Mouse (Mus musculus) limb, embryonic 12.5 days (tissue): ENCODE results near the gene Mok. TPM values are rescaled to one million over a fixed set of nuclear protein-coding genes. Genes with fewer than 3 reads are reported as not detected.

Experiments
- ATAC-seq: fragments of 200-750 bp; cut with Nextera tagmentation; 2 replicates; pipeline ENCODE4 v1.8.0; 2017; ENCODE audit warnings: low read depth, moderate TSS enrichment; ENCODE audit not compliant: insufficient number of reproducible peaks, insufficient read depth, low FRiP score, low TSS enrichment
- H3K27ac ChIP-seq: fragments of 300-500 bp; sonication (generic); 2 replicates; pipeline ENCODE4 v1.5.1; 2016; ENCODE audit warnings: mild to moderate bottlenecking, moderate library complexity
- H3K27me3 ChIP-seq: fragments of 300-500 bp; sonication (generic); 2 replicates; pipeline ENCODE4 v1.6.1; 2016; ENCODE audit warnings: mild to moderate bottlenecking, moderate library complexity
- H3K36me3 ChIP-seq: fragments of 300-500 bp; sonication (generic); 2 replicates; pipeline ENCODE4 v1.6.1; 2016; ENCODE audit warnings: mild to moderate bottlenecking, moderate library complexity
- H3K4me1 ChIP-seq: fragments of 300-500 bp; sonication (generic); replicated peaks from 2 replicates; pipeline ENCODE4 v1.6.1; 2016
- H3K4me2 ChIP-seq: fragments of 300-500 bp; sonication (generic); 2 replicates; pipeline ENCODE4 v1.6.1; 2016; ENCODE audit warnings: mild to moderate bottlenecking, moderate library complexity
- H3K4me3 ChIP-seq: fragments of 300-500 bp; sonication (generic); replicated peaks from 2 replicates; pipeline ENCODE4 v1.5.1; 2016; ENCODE audit warnings: mild to moderate bottlenecking
- H3K9ac ChIP-seq: fragments of 300-500 bp; sonication (generic); replicated peaks from 2 replicates; pipeline ENCODE4 v1.6.1; 2016; ENCODE audit warnings: mild to moderate bottlenecking, moderate library complexity
- H3K9me3 ChIP-seq: fragments of 300-500 bp; sonication (generic); 2 replicates; pipeline ENCODE4 v1.6.1; 2016; ENCODE audit warnings: mild to moderate bottlenecking, moderate library complexity
- WGBS: fragments of 180-500 bp; shearing (Covaris S2); methylation state at CpG from one replicate; pipeline ENCODE4 v1.1.7; 2016; 5-methylcytosine and 5-hydroxymethylcytosine counted together
- polyA plus RNA-seq: library from polyadenylated mRNA; unstranded; fragments of >200 nt; fragmentation: Nextera tagmentation; extraction: Ambion mirVana; gene quantifications from 2 replicates; pipeline ENCODE4 v1.2.1, GENCODE M21; 2016

Mok gene
- polyA plus RNA-seq, 1 experiment from 2014 or later = 5.7 TPM

GRCm38 (mm10) chr12:110845131-110845880 is 4.6 kb upstream of the Mok start:
- WGBS = under 1% methylated on average over 36 of the region's 36 CpGs
- H3K4me3 ChIP-seq = peak overlapping the region; percentile 43
- H3K9ac ChIP-seq = peak overlapping the region; percentile 57
- no peaks in the 10 kb centered on the region for H3K36me3 ChIP-seq
- H3K9me3 ChIP-seq = no peaks in the 10 kb centered on the region
- peak overlapping the region; percentile 63 for H3K4me2 ChIP-seq
- ATAC-seq = peak; percentile 72
- H3K27me3 ChIP-seq = peaks cover 35% of the 10 kb centered on the region
- H3K27ac ChIP-seq = 0 out of 2 replicates have a peak overlapping the region, but pooled peaks have one; percentile 50
- H3K4me1 ChIP-seq = peaks cover 5% of the 10 kb centered on the region

DNA sequence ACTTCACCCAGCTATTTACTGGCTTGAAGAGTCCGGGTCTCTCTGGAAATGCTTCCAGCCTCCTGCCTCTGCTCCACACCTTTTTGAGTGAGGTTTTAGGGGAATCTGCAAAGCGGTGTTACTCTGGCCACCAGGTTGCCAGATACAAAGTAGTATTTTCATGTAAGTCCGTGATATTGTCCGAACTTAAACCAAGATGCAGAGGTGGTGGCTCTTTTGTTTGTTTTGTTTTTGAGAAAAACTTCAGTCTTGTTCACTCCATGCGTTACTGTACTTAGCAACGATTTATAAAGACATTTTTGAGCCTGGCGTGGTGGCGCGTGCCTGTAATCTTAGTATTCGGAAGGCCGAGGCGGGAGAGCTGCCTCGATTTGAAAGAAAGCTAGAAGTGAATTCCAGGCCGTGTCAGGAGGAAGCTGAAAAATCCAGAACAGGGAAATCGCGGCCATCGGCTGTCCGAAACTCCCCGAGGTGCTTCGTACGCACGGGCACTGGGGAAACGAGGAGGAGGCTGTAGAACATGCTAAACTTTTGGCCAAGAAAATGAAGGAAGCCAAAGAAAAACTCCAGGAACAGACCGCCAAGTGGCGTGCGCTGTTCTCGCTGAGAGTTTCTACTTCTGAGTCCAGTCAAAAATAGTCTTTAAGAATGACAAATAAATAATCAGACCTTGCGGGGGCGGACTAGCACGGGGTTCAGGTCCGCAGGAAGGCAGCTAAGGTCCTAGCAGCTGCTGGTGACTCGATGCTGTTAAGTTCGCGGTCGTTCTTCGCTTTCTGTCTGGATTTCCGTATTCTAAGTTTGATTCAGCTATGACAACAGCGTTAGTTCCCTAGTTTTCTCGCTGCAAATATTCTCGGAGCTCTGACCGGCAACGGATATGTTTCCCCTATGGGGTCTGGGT is 3.7 kb upstream of the Mok start:
- peak overlapping the region; percentile 43 for H3K4me3 ChIP-seq
- ATAC-seq = no peak
- peak overlapping the region; percentile 57 for H3K9ac ChIP-seq
- H3K4me1 ChIP-seq = peaks cover 5% of the 10 kb centered on the region
- H3K27ac ChIP-seq = no peak overlapping the region
- no peaks in the 10 kb centered on the region for H3K9me3 ChIP-seq
- H3K4me2 ChIP-seq = peak overlapping the region; percentile 63
- 2% methylated on average over 42 of the region's 42 CpGs for WGBS
- H3K27me3 ChIP-seq = peaks cover 35% of the 10 kb centered on the region
- H3K36me3 ChIP-seq = no peaks in the 10 kb centered on the region

DNA sequence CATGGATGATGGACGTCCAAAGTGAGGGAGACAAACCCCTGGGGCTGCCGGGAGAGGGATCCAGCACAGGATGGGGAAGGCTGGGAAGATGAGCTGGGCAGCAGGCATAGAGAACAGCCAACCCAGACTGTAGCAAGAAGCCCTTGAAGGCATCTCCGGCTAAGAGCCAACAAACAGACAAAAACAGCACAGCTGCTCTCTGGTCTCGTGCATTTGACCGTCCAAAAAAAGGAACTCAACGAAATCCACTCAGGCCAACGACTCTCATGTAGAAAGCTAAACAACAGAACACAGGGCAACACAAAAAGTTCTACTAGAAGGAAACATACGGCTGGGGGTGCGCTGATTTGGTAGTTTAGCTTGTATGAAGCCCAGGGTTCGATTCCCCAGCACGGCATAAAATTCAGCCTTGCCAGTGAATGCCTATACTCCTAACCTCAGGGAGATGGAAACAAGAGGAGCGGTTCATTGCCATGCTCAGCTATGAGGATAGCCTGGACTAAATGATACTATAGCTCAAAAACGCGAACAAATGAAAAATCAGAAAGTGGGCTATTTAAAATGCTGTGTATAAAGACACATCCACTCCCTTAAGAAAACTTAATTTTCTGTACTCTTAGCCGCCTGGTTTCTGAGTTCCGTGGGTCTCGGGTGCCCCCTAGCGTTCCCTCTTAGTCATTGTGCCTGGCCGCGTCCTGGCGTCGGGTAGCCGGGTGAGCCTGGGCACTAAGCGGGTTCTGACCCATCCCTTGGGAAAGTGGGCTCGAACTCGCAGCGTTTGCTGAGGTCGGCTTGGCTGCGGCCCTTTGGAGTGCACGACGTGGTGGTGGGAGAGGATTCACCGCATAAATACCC is 2.7 kb upstream of the Mok start:
- peak overlapping the region; percentile 37; the same call in 1 of the 2 replicates for H3K9ac ChIP-seq
- 19% methylated on average over 32 of the region's 32 CpGs for WGBS
- H3K4me3 ChIP-seq = peak overlapping the region; percentile 43
- no peaks in the 10 kb centered on the region for H3K36me3 ChIP-seq
- peaks cover 37% of the 10 kb centered on the region for H3K27me3 ChIP-seq
- H3K27ac ChIP-seq = no peak overlapping the region
- H3K4me2 ChIP-seq = peak overlapping the region; percentile 63
- no peaks in the 10 kb centered on the region for H3K9me3 ChIP-seq
- no peak for ATAC-seq
- H3K4me1 ChIP-seq = peaks cover 5% of the 10 kb centered on the region

DNA sequence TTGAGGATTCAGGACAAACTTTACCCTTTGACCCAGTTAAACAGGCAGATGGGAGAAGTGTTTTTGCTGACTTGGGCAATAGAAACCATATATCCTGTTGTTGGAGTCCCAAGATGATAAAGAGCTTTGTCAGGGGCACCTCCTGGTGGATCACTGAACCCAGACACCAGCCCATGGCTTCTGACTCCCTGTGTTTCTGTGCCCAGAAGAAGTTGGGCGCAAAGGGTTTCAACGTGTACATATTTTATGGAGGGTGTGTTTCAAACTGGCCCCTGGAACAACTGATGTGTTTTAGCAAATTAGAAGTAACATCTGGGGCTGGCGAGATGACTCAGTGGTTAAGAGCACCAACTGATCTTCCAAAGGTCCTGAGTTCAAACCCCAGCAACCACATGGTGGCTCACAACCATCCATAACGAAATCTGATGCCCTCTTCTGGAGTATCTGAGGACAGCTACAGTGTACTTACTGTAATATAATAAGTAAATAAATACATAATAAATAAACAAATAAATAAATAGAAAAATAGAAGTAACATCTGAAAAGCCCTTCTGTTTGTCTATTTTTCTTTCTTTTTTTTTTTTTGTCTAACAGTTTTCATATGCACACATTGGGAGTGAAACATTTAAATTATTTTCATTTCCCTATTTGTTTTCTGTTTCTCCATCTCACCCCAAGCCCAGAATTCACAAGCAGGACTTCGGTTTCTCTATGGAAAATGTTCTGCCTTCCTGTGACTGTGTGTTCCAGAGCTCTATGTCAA is 1.2 kb upstream of the Mok start:
- Histone ChIP-seq H3K4me2 (no peak overlapping the region; the same call in 1 of the 2 replicates), H3K9ac (no peak overlapping the region), H3K4me1 (peaks cover 11% of the 10 kb centered on the region), H3K9me3 (no peaks in the 10 kb centered on the region), H3K36me3 (no peaks in the 10 kb centered on the region), H3K4me3 (no peak overlapping the region), H3K27me3 (peaks cover 35% of the 10 kb centered on the region), H3K27ac (no peak overlapping the region)
- WGBS = 73% methylated on average over 5 of the region's 5 CpGs
- no peak for ATAC-seq

DNA sequence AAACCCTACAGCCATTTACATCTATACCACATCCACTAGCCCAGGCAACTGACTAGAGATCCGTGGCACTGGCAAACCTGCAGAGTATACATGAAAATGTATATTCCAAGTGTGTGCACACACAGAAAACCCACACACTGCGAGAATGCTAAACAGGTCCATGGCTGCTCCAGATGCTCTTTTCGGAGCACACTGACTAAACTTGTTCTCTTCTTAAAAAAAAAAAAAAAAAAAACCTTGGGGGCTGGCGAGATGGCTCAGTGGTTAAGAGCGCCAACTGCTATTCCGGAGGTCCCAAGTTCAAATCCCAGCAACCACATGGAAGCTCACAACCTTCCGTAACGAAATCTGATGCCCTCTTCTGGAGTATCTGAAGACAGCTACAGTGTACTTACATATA is 2.9 kb downstream of the Mok start:
- Histone ChIP-seq H3K36me3 (no peaks in the 10 kb centered on the region), H3K4me1 (peaks cover 9% of the 10 kb centered on the region), H3K4me2 (no peak overlapping the region), H3K4me3 (no peak overlapping the region), H3K9me3 (no peaks in the 10 kb centered on the region), H3K9ac (no peak overlapping the region), H3K27ac (no peak overlapping the region), H3K27me3 (peaks cover 3% of the 10 kb centered on the region; the same call in 1 of the 2 replicates)
- no peak for ATAC-seq
- WGBS = 90% methylated on average over 8 of the region's 8 CpGs

DNA sequence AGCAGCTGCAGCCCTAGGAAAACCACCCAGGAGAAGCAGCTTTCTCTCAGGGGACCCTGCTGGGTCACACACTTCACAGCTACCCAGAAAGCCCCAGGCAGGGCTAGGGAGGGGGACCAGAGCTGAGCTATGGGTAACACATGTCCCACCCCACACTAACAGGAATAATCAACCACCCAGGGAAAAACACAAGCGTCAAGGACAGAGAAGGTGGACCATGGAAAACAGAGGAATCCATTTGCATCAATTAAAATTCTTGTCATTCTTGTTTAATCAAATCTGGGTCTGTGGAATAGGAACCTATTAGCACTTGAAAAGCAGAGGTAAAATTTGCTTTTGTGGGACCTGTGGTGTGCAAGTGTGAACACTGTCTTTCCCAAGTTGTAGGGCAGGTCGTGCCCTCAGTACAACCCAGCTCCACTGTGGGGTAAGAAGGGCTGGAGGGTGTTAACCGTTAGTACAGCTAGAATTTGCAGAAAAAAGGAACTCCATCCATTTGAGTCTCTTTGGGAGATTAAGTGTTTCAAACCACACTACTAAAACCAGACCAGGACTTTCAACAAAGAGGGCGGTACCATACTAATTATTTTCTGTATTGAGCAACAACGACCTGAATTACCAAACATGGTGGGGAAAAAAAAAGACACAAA is 3.4 kb downstream of the Mok start:
- Histone ChIP-seq H3K9ac (0 out of 2 replicates have a peak overlapping the region, but pooled peaks have one; percentile 27), H3K4me3 (0 out of 2 replicates have a peak overlapping the region, but pooled peaks have one; percentile 7), H3K36me3 (no peaks in the 10 kb centered on the region), H3K9me3 (no peaks in the 10 kb centered on the region), H3K27ac (peak overlapping the region; percentile 66), H3K27me3 (peaks cover 3% of the 10 kb centered on the region; the same call in 1 of the 2 replicates), H3K4me1 (peaks cover 9% of the 10 kb centered on the region), H3K4me2 (peak overlapping the region; percentile 16; the same call in 1 of the 2 replicates)
- no peak for ATAC-seq
- 41% methylated on average over 5 of the region's 5 CpGs for WGBS

DNA sequence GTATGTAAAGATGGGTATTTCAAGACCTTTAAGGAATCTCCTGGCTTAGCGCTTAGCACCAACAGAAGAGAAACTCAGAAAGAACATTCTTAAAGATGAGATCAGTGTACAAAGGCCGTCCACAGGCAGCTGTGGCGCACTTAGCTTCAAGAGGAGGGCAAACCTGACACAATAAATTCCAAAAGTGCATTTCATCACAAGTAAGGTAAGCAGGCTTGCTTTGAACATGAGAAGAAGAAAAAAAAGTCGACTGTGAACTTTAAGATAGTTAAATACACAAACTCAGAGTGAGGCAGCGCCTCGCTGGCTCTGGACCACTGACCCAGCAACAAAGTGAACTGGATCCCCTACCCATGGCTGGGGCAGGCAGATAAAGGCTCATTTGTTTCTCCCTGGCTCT is 4.0 kb downstream of the Mok start:
- 0 out of 2 replicates have a peak overlapping the region, but pooled peaks have one; percentile 7 for H3K4me3 ChIP-seq
- WGBS = 55% methylated on average over 6 of the region's 6 CpGs
- H3K9ac ChIP-seq = 0 out of 2 replicates have a peak overlapping the region, but pooled peaks have one; percentile 27
- peaks cover 3% of the 10 kb centered on the region; the same call in 1 of the 2 replicates for H3K27me3 ChIP-seq
- H3K4me1 ChIP-seq = peaks cover 9% of the 10 kb centered on the region
- no peaks in the 10 kb centered on the region for H3K9me3 ChIP-seq
- peak overlapping the region; percentile 66 for H3K27ac ChIP-seq
- H3K4me2 ChIP-seq = peak overlapping the region; percentile 16; the same call in 1 of the 2 replicates
- no peak for ATAC-seq
- H3K36me3 ChIP-seq = no peaks in the 10 kb centered on the region

GRCm38 (mm10) chr12:110835182-110835581 is 5.6 kb downstream of the Mok start:
- peaks cover 9% of the 10 kb centered on the region for H3K4me1 ChIP-seq
- WGBS = 93% methylated on average over 3 of the region's 3 CpGs
- H3K4me2 ChIP-seq = no peak overlapping the region
- H3K36me3 ChIP-seq = no peaks in the 10 kb centered on the region
- no peak overlapping the region for H3K4me3 ChIP-seq
- ATAC-seq = no peak
- peaks cover 3% of the 10 kb centered on the region; the same call in 1 of the 2 replicates for H3K27me3 ChIP-seq
- no peak overlapping the region for H3K27ac ChIP-seq
- no peak overlapping the region for H3K9ac ChIP-seq
- H3K9me3 ChIP-seq = no peaks in the 10 kb centered on the region

- 87% methylated on average over 10 of the region's 11 CpGs for WGBS
- Histone ChIP-seq H3K27me3 (no peaks in the 10 kb centered on the region), H3K4me1 (no peaks in the 10 kb centered on the region), H3K4me2 (no peak overlapping the region), H3K27ac (no peak overlapping the region), H3K9ac (no peak overlapping the region), H3K9me3 (no peaks in the 10 kb centered on the region), H3K4me3 (no peak overlapping the region), H3K36me3 (no peaks in the 10 kb centered on the region)
- ATAC-seq = no peak
These were observed 10.3 kb downstream of the Mok start for GRCm38 (mm10) chr12:110830293-110831024.
